Mouse (Mus musculus): ENCODE data around the gene Ins2.

DNA sequence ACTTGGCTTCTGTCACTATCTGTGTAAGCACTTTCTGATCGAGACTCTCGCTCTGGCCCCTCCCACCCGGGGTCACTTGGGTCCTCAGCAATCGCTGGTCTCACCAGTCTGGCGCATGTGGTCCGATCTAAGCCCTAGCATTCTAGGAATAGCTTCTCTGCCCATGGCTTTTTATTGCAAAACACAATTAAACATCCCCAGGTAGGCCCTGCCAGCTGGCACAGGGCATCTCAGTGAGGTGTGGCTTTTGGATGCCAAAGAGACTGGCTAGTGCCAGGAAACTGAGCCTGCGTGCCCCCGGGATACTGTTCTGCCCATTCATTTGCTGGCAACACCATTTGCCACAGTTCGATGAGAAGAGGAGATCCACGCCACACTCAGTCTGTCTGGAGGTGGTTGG, 112.5 kb downstream of the Ins2 start:
- TF ChIP-seq CTCF (IDR thresholded peaks at IDR 0.05) (no peak), EP300 (IDR thresholded peaks at IDR 0.05) (no peak)

Measured in lung, postnatal 0 days (tissue).